Mouse (Mus musculus): Measurements from ENCODE around the gene Myof. TPM values are rescaled to one million over a fixed set of nuclear protein-coding genes. Genes with fewer than 3 reads are reported as not detected.

Myof gene
- polyA plus RNA-seq, 1 experiment from 2014 or later = 36.4 TPM

DNA sequence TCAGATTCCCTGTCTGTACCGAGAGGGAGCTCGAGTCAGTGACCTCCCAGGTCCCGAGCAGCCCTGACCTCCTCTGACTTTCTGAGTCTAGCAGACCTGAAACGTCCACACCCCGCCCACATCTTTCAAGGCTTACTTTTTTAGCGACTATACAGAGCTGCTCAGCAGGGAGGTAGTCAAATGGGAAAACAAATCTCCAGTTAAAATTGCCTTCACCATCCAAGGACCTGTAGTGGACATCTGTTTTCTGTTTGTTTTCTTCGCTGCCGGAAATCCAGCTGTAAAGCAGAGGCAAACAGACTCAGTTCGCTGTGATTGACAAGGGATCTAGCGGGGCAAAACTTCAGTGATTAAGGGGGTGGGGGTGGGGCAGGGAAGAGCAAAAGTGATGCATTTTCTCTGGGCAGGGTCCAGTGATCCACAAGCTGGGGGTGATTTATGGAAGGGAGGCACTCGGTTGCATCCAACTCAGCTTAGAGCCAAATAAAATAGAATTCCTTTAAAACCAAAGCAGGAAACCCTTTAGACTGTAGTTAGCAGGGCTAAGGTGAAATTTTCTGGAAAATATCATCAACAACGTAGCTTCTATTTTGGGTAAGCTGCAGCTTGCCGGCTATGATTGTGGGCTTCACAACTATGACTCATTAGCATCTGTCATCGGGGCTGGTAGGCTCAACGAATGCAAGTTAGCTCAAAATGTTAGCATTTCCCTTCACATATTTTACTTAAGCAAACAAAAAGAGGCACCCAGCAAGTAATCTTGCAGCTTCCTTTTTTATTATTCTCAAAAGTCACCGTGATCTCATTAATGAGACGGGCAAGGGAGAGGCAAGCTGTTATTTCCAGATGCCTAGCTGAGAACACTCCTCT lies 135.7 kb downstream of the Myof start:
- Histone ChIP-seq H3K27me3 (replicated peaks; ENCODE audit: insufficient read depth, low read length) (no peaks in the 10 kb centered on the region), H3K9ac (replicated peaks; ENCODE audit: low read depth) (no peak overlapping the region), H3K4me1 (ENCODE audit: insufficient read depth, low read depth, low read length) (no peaks in the 10 kb centered on the region), H3K4me3 (ENCODE audit: low read depth, low read length) (no peak overlapping the region), H3K36me3 (ENCODE audit: insufficient read depth, low read length) (0 out of 2 replicates have a peak, but pooled peaks cover 17% of the 10 kb centered on the region), H3K9me3 (ENCODE audit: low read length) (no peaks in the 10 kb centered on the region), H3K4me2 (replicated peaks; ENCODE audit: low read depth, low read length) (no peak overlapping the region), H3K27ac (ENCODE audit: low read length) (no peak overlapping the region)
- TF ChIP-seq CTCF (IDR thresholded peaks at IDR 0.05) = no peak
- TF ChIP-seq EP300 (IDR thresholded peaks at IDR 0.05) = no peak
- DNase-seq (ENCODE audit: low spot score) (no peak), ATAC-seq (no peak)
- WGBS = 35% methylated on average over 17 of the region's 17 CpGs

DNA sequence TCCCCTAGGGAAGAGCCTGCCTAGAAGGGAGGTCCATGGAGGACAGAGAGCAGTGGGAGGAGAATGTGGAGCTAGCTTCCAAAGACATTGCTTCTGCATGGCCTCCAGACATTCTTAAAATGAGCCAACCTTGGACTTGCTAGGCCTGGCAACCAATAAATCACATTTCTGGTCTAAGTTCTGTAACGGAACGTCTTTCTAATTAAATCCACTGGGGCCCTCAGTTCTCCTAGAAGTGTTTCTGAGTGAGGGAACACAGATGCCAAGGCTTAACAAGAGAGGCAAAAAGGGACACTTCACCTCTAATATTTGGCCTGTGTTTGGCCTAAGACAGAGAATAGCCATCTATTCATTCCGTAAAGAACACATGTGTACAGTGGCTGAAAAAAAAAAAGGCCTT lies 136.5 kb downstream of the Myof start:
- Histone ChIP-seq H3K9me3 (ENCODE audit: low read length) (no peaks in the 10 kb centered on the region), H3K27me3 (replicated peaks; ENCODE audit: insufficient read depth, low read length) (no peaks in the 10 kb centered on the region), H3K4me3 (ENCODE audit: low read depth, low read length) (no peak overlapping the region), H3K4me2 (replicated peaks; ENCODE audit: low read depth, low read length) (no peak overlapping the region), H3K27ac (ENCODE audit: low read length) (no peak overlapping the region), H3K9ac (replicated peaks; ENCODE audit: low read depth) (no peak overlapping the region), H3K36me3 (ENCODE audit: insufficient read depth, low read length) (peaks cover 17% of the 10 kb centered on the region; the same call in 1 of the 2 replicates), H3K4me1 (ENCODE audit: insufficient read depth, low read depth, low read length) (no peaks in the 10 kb centered on the region)
- ATAC-seq (no peak), DNase-seq (ENCODE audit: low spot score) (no peak)
- 52% methylated on average over 3 of the region's 3 CpGs for WGBS
- TF ChIP-seq CTCF (IDR thresholded peaks at IDR 0.05) = no peak
- TF ChIP-seq EP300 (IDR thresholded peaks at IDR 0.05) = no peak

DNA sequence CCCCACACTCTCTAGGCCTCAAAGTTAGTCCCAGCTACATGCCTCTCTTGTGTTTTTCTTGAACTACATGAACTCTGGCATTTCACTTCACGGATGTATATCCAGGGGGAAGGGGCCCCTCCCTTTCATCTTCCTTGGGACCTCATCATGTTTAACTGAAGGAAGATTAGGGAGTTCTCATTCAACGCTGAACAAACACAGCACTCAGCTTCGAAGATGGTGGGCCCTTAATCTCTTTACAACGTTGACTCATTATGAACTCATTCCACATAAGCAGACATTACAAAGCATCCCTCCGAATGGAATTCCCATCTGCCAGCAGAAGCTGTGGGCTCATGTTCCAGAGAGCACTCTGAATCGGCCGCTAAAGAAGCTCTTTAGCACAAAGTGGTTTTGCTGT lies 147.3 kb downstream of the Myof start:
- H3K4me3 ChIP-seq (ENCODE audit: low read depth, low read length) = no peak overlapping the region
- DNase-seq (ENCODE audit: low spot score) = no peak
- no peak overlapping the region for H3K27ac ChIP-seq (ENCODE audit: low read length)
- H3K27me3 ChIP-seq (replicated peaks; ENCODE audit: insufficient read depth, low read length) = no peaks in the 10 kb centered on the region
- H3K4me1 ChIP-seq (ENCODE audit: insufficient read depth, low read depth, low read length) = no peaks in the 10 kb centered on the region
- WGBS = 25% methylated on average over 7 of the region's 7 CpGs
- no peak overlapping the region for H3K4me2 ChIP-seq (replicated peaks; ENCODE audit: low read depth, low read length)
- H3K9ac ChIP-seq (replicated peaks; ENCODE audit: low read depth) = no peak overlapping the region
- TF ChIP-seq CTCF (IDR thresholded peaks at IDR 0.05) (no peak), EP300 (IDR thresholded peaks at IDR 0.05) (no peak)
- ATAC-seq = no peak
- H3K9me3 ChIP-seq (ENCODE audit: low read length) = no peaks in the 10 kb centered on the region
- H3K36me3 ChIP-seq (ENCODE audit: insufficient read depth, low read length) = peaks cover 4% of the 10 kb centered on the region

DNA sequence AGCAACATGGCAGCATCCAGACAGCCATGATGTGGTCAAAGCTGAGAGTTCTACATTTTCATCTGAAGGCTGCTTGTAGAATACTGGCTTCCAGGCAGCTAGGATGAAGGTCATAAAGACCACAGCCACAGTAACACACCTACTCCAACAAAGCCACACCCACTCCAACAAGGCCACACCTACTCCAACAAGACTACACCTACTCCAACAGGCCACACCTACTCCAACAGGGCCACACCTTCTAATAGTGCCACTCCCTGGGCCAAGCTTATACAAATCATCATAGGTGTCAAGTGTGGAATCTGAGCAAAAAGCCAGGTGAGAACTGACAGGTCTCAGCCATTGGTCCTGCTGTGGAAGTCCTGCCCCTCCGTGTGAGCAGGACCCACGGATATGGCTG lies 152.4 kb downstream of the Myof start:
- Histone ChIP-seq H3K27me3 (replicated peaks; ENCODE audit: insufficient read depth, low read length) (no peaks in the 10 kb centered on the region), H3K4me3 (ENCODE audit: low read depth, low read length) (no peak overlapping the region), H3K9ac (replicated peaks; ENCODE audit: low read depth) (no peak overlapping the region), H3K4me2 (replicated peaks; ENCODE audit: low read depth, low read length) (no peak overlapping the region), H3K27ac (ENCODE audit: low read length) (no peak overlapping the region), H3K4me1 (ENCODE audit: insufficient read depth, low read depth, low read length) (no peaks in the 10 kb centered on the region), H3K9me3 (ENCODE audit: low read length) (no peaks in the 10 kb centered on the region), H3K36me3 (ENCODE audit: insufficient read depth, low read length) (no peaks in the 10 kb centered on the region)
- ATAC-seq (no peak), DNase-seq (ENCODE audit: low spot score) (no peak)
- WGBS = 73% methylated on average over 2 of the region's 2 CpGs
- TF ChIP-seq CTCF (IDR thresholded peaks at IDR 0.05) = no peak
- no peak for TF ChIP-seq EP300 (IDR thresholded peaks at IDR 0.05)

DNA sequence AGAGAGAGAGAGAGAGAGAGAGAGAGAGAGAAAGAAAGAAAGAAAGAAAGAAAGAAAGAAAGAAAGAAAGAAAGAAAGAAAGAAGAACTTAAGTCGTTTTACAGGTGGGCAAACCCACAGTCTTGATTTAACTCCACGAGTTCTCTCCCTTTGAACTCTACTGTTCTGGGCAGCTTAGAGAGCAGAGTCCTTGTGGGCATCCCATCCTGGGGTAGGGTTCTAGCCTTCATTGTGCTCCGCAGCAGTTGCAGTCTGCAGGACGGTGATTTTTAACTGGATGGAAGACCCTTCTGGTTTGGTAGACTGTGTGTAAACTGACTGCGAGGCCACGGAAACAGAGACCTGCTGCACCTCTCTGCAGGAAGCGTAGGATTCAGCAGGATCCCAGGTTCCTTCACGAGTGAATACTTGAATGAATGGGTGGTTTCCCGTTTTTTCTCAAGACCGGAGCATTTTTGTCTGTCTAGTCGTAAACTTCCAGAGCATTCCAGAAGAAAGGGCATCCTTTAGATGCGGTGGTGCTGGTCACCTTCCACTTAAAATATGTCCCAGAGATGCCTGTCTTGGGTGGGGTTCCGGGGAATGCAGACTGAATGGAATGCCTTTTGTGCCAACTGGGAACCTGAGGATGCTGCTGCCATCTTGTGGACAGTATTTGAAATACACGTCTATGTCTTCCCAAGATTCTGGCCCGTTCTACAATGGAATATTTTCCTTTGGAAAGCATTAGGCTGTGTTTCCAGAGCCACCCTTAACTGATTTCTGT lies 156.8 kb downstream of the Myof start:
- 13% methylated on average over 15 of the region's 15 CpGs for WGBS

DNA sequence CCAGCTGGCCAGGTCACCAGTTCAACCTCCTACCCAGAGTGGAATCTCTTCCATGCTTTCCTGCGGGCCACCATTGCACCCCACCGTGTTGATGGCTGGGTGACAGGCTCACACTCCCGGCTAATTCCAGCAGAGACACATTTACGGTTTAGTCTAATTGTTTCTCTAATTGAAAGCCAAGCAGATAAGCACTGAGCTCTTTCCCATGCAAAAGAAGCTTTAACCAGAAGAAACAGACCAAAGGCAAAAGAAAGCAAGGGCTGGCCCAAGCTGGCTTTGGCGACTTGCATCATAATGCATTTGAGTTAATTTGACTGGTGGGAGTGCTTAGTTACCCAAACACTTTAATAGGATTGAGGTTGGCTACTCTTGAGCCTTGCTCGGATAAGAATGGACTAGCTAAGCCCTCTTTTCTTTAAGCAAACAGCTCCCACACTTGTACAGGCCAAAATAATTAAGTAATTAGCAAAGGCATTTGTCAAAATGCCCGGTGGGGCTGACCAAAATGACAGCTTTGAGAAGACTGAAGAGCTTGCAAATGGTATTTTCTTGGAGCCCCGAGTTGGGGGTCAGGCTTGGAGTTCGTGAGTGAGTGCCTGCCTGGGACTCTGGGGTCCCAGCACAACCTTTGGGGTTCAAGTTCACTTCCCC lies 161.8 kb downstream of the Myof start:
- H3K4me2 ChIP-seq (replicated peaks; ENCODE audit: low read depth, low read length) = no peak overlapping the region
- no peaks in the 10 kb centered on the region for H3K36me3 ChIP-seq (ENCODE audit: insufficient read depth, low read length)
- no peak for DNase-seq (ENCODE audit: low spot score)
- no peak for TF ChIP-seq CTCF (IDR thresholded peaks at IDR 0.05)
- TF ChIP-seq EP300 (IDR thresholded peaks at IDR 0.05) = no peak
- 0 out of 2 replicates have a peak, but pooled peaks cover 8% of the 10 kb centered on the region for H3K27me3 ChIP-seq (replicated peaks; ENCODE audit: insufficient read depth, low read length)
- H3K9me3 ChIP-seq (ENCODE audit: low read length) = no peaks in the 10 kb centered on the region
- WGBS = 24% methylated on average over 9 of the region's 9 CpGs
- H3K27ac ChIP-seq (ENCODE audit: low read length) = no peak overlapping the region
- ATAC-seq = no peak
- no peak overlapping the region for H3K4me3 ChIP-seq (ENCODE audit: low read depth, low read length)
- H3K9ac ChIP-seq (replicated peaks; ENCODE audit: low read depth) = no peak overlapping the region
- no peaks in the 10 kb centered on the region for H3K4me1 ChIP-seq (ENCODE audit: insufficient read depth, low read depth, low read length)

More for the DNA sequence above, 156.8 kb downstream of the Myof start:
- no peak overlapping the region for H3K27ac ChIP-seq (ENCODE audit: low read length)
- no peaks in the 10 kb centered on the region for H3K4me1 ChIP-seq (ENCODE audit: insufficient read depth, low read depth, low read length)
- H3K9ac ChIP-seq (replicated peaks; ENCODE audit: low read depth) = no peak overlapping the region
- H3K27me3 ChIP-seq (replicated peaks; ENCODE audit: insufficient read depth, low read length) = no peaks in the 10 kb centered on the region
- ATAC-seq (peak; percentile 88), DNase-seq (ENCODE audit: low spot score) (peak; percentile 88)
- no peak overlapping the region for H3K4me3 ChIP-seq (ENCODE audit: low read depth, low read length)
- H3K9me3 ChIP-seq (ENCODE audit: low read length) = no peaks in the 10 kb centered on the region
- peak overlapping the region; percentile 34; the same call in 1 of the 2 replicates for H3K4me2 ChIP-seq (replicated peaks; ENCODE audit: low read depth, low read length)
- no peaks in the 10 kb centered on the region for H3K36me3 ChIP-seq (ENCODE audit: insufficient read depth, low read length)
- TF ChIP-seq EP300 (IDR thresholded peaks at IDR 0.05) = peak; percentile 79
- peak; percentile 85 for TF ChIP-seq CTCF (IDR thresholded peaks at IDR 0.05)
